Mouse (Mus musculus) stomach, postnatal 0 days (tissue): Measurements from ENCODE around the gene Rufy4.

Experiments
- CTCF ChIP-seq: IDR thresholded peaks from 2 replicates; pipeline ENCODE4 v1.5.1; 2016; ENCODE audit warnings: antibody characterized with exemption, low read depth, mild to moderate bottlenecking, moderate library complexity
- EP300 ChIP-seq: optimal IDR thresholded peaks from 2 replicates; pipeline ENCODE3; 2016; ENCODE audit warnings: antibody characterized with exemption

GRCm38 (mm10) chr1:74113071-74113470 lies 12.3 kb upstream of the Rufy4 start:
- TF ChIP-seq CTCF (no peak), EP300 (no peak)
